Mouse (Mus musculus): ENCODE measurements around the gene Ncoa3.

DNA sequence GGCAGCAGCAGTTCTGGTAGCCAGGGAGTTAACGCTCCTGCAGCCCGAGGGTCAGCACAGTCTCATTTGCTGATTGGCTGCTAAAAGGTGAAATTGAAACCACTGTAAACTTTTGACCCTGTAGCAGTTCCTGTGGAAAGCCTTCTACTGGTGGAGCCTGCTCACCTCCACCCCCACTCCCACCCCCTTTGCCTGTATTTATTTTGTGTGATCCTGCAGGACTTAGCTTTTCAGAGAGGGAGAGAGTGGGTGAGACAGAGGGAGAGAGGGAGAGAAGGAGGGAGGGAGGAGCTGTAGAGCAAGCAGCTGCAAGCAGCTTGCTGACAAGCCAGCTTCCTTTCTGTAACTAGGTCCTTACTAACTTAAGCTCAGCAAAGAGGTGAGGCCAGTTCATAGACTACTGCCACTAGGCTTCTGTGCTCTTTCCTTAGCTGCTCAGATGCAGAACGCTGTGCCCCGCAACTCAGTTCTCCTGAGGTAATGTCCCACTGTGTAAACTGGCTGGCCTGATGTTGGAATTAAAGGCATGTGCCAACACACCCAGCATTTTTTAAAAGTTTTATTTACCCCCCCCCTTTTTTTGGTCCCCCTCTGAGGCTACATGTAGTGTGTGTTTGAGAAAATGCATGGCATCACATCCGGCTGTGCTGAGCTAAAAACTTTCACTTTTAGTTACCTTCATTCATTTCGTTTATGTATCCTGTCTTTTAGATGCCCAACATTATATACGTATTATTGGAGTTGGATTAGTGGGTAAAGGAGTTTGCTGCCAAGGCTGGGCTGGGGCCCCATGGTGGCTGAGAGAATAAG lies 38.9 kb downstream of the Ncoa3 start:
- TF ChIP-seq CTCF (IDR thresholded peaks at IDR 0.05; ENCODE audit: low read depth) (no peak), EP300 (IDR thresholded peaks at IDR 0.05; ENCODE audit: low read depth) (no peak)

All from liver, embryonic 14.5 days (tissue).